Mouse (Mus musculus) colon, adult 2 months (tissue): Measurements from ENCODE around the gene Krtap17-1. TPM values are rescaled to one million over a fixed set of nuclear protein-coding genes. Genes with fewer than 3 reads are reported as not detected.

Experiments used
- polyA plus RNA-seq: library from polyadenylated mRNA; depleted of rRNA; stranded (reverse); fragments of >200 nt; gene quantifications from 2 replicates; pipeline ENCODE4 v1.2.3, GENCODE M21; 2012; rRNA removed

Krtap17-1 gene
- polyA plus RNA-seq = 0.32 TPM in 1 of 2 replicates, not detected in the other

GRCm38 (mm10) chr11:99993620-99994383 lies at the start of gene Krtap17-1:
Gene Krtap17-1 (minus strand): TSS chr11:99993994.

DNA sequence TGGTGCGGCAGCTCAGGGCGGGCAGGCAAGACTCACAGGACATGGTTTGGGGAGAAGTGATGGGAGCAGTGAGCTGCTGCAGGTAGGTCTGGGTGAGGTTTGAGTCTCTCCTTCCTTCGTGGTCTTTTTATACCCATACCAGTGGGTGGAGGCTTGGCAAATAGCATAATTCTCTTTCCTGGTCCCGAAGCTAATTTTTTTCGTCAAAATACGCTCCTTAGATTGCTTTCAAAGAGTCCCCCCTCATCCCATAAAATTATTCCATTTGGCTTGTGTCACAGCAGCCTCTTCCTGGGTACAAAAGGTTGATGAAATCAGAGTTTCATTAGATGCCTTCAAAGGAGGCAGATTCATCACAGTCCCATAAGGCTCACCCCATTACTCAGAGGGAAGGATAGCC lies 47.7 kb upstream of the Krtap17-1 start, which contains the start of gene Krt34:
Krt34 (minus strand) TSS at position 101 of the 400 bp plus-strand sequence.

GRCm38 (mm10) chr11:100029768-100030167 lies 36.0 kb upstream of the Krtap17-1 start, which contains the start of gene Krt33b:
Gene Krt33b (minus strand): TSS chr11:100029868.

DNA sequence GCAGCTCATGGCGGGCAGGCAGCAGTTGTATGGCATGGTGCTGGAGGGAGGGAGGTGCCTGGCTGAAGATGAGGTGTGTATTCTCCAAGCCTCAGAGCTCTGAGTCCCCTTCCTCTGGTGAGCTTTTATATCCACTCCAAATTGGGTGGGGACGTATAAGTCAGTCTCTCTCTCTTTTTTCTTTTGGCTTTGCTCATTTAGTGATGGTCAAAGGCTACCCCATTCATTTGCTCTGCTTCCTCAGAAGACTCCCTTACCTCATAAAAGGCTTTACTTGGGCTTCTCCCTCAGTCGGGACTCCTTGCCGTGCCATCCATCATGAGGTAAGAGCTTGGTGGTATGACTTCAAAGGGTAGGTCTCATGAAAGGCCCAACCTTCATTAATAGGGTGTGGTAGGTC lies 22.3 kb upstream of the Krtap17-1 start, which contains the start of gene Krt33a:
Krt33a (minus strand) TSS at position 101 of the 400 bp plus-strand sequence.

GRCm38 (mm10) chr11:99986180-99986647 lies 7.6 kb downstream of the Krtap17-1 start, which contains the start of gene Krtap16-1:
Gene Krtap16-1 (minus strand): TSS chr11:99986597.

DNA sequence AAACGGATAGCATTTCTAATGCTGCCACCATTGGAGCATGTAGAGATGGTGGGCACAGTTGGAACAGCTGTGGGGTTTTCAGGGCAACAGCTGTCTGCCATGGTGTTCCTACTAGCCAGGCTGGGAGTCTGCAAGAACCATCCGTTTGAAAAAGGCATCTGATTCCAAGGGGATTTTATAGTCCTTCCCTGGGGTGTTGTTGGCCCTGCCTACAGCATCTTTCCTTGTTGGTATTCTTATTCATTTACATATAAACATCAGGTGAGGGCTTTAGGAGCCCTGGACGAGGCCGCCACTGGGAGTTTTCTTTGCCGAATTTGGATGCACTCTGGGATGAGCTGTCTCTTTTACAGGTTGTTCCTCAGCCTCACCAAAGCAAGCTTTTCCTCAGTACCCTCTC lies 14.8 kb downstream of the Krtap17-1 start, which contains the start of gene Krtap29-1:
Krtap29-1 (minus strand) TSS at position 101 of the 400 bp plus-strand sequence.

GRCm38 (mm10) chr11:99948175-99948574 lies 45.6 kb downstream of the Krtap17-1 start, which contains the start of gene Krtap9-5:
Gene Krtap9-5 (plus strand): TSS chr11:99948475.

Other genes starting within 250 kb of the Krtap17-1 start
- gene Gm11595, start 221.1 kb downstream of the Krtap17-1 start, polyA plus RNA-seq = not detected in 2 replicates
- gene Krtap4-8, start 213.3 kb downstream of the Krtap17-1 start, polyA plus RNA-seq = not detected in 2 replicates
- not detected in 2 replicates for gene Krtap4-9, start 208.8 kb downstream of the Krtap17-1 start, polyA plus RNA-seq
- gene Gm11596, start 200.5 kb downstream of the Krtap17-1 start, polyA plus RNA-seq = not detected in 2 replicates
- gene Gm11569, start 195.1 kb downstream of the Krtap17-1 start, polyA plus RNA-seq = 0.33 TPM in 1 of 2 replicates, not detected in the other
- gene Gm11554, start 189.5 kb downstream of the Krtap17-1 start, polyA plus RNA-seq = not detected in 2 replicates
- not detected in 2 replicates for gene Krtap4-13, start 184.1 kb downstream of the Krtap17-1 start, polyA plus RNA-seq
- not detected in 2 replicates for gene Gm11564, start 178.3 kb downstream of the Krtap17-1 start, polyA plus RNA-seq
- gene 2300003K06Rik, start 155.9 kb downstream of the Krtap17-1 start, polyA plus RNA-seq = not detected in 2 replicates
- gene Krtap4-16, start 142.4 kb downstream of the Krtap17-1 start, polyA plus RNA-seq = 0.13 TPM in 1 of 2 replicates, not detected in the other
- not detected in 2 replicates for gene Gm11568, start 136.1 kb downstream of the Krtap17-1 start, polyA plus RNA-seq
- not detected in 2 replicates for gene Gm11559, start 129.5 kb downstream of the Krtap17-1 start, polyA plus RNA-seq
- gene Krtap9-1, start 120.6 kb downstream of the Krtap17-1 start, polyA plus RNA-seq = not detected in 2 replicates
- not detected in 2 replicates for gene Gm11567, start 114.8 kb downstream of the Krtap17-1 start, polyA plus RNA-seq
- not detected in 2 replicates for gene Krtap31-1, start 86.1 kb downstream of the Krtap17-1 start, polyA plus RNA-seq
- gene Gm11565, start 79.2 kb downstream of the Krtap17-1 start, polyA plus RNA-seq = not detected in 2 replicates
- gene Krtap31-2, start 57.7 kb downstream of the Krtap17-1 start, polyA plus RNA-seq = not detected in 2 replicates
- gene Krtap9-5, start 45.5 kb downstream of the Krtap17-1 start, polyA plus RNA-seq = not detected in 2 replicates
- gene Krtap29-1, start 14.9 kb downstream of the Krtap17-1 start, polyA plus RNA-seq = not detected in 2 replicates
- gene Krtap16-1, start 7.4 kb downstream of the Krtap17-1 start, polyA plus RNA-seq = not detected in 2 replicates
- not detected in 2 replicates for gene Krt33a, start 22.2 kb upstream of the Krtap17-1 start, polyA plus RNA-seq
- gene Krt33b, start 35.9 kb upstream of the Krtap17-1 start, polyA plus RNA-seq = not detected in 2 replicates
- gene Krt34, start 47.6 kb upstream of the Krtap17-1 start, polyA plus RNA-seq = not detected in 2 replicates
- not detected in 2 replicates for gene Krt31, start 56.6 kb upstream of the Krtap17-1 start, polyA plus RNA-seq
- not detected in 2 replicates for gene Krt32, start 94.2 kb upstream of the Krtap17-1 start, polyA plus RNA-seq
- not detected in 2 replicates for gene Krt35, start 102.2 kb upstream of the Krtap17-1 start, polyA plus RNA-seq
- gene Krt36, start 111.6 kb upstream of the Krtap17-1 start, polyA plus RNA-seq = 0.98 and 1.9 TPM in 2 replicates
- gene Krt13, start 127.6 kb upstream of the Krtap17-1 start, polyA plus RNA-seq = 0.08 and 0.31 TPM in 2 replicates
- 0.41 and 0.70 TPM in 2 replicates for gene Krt15, start 141.9 kb upstream of the Krtap17-1 start, polyA plus RNA-seq
- 4,854 and 4,867 TPM in 2 replicates for gene Krt19, start 154.7 kb upstream of the Krtap17-1 start, polyA plus RNA-seq
- gene Krt9, start 199.3 kb upstream of the Krtap17-1 start, polyA plus RNA-seq = not detected in 2 replicates
- 1.2 and 1.8 TPM in 2 replicates for gene Krt14, start 213.6 kb upstream of the Krtap17-1 start, polyA plus RNA-seq